Mouse (Mus musculus) layer of hippocampus, adult 2 months (tissue): ENCODE results near the gene Rgl1. TPM values are rescaled to one million over a fixed set of nuclear protein-coding genes. Genes with fewer than 3 reads are reported as not detected.

Experiments
- DNase-seq, 2 experiments: peaks; one replicate each; pipeline ENCODE4 v3.0.0; 2022; ENCODE audit warnings: low spot score in 2 of 2
- H3K27ac ChIP-seq: fragments of 200-600 bp; 2 replicates; pipeline ENCODE4 v1.8.1; 2022
- H3K4me3 ChIP-seq: fragments of 200-600 bp; 2 replicates; pipeline ENCODE4 v1.8.1; 2022; ENCODE audit warnings: mild to moderate bottlenecking
- CTCF ChIP-seq: fragments of 200-600 bp; conservative IDR thresholded peaks from 2 replicates; pipeline ENCODE4 v1.8.1; 2022; ENCODE audit warnings: antibody characterized with exemption, mild to moderate bottlenecking, moderate library complexity
- total RNA-seq, 2 experiments: library from RNA; stranded (reverse); gene quantifications; 2 replicates each; pipeline ENCODE4 v1.2.3; 2021

The Rgl1 gene
- total RNA-seq, 2 experiments from 2014 or later, result 126 TPM

- H3K4me3 ChIP-seq, result no peak overlapping the region
- peak; percentile 86 for TF ChIP-seq CTCF
- peak in 1 of 2 experiments; percentile 69 for DNase-seq
- H3K27ac ChIP-seq, result peak overlapping the region; percentile 72
Measured at GRCm38 (mm10) chr1:152520798-152521575, 245.2 kb downstream of the Rgl1 start.

- Histone ChIP-seq H3K4me3 (no peak overlapping the region), H3K27ac (no peak overlapping the region)
- no peak for DNase-seq
- TF ChIP-seq CTCF, result no peak
Measured at GRCm38 (mm10) chr1:152518971-152519370, 247.2 kb downstream of the Rgl1 start.

GRCm38 (mm10) chr1:152517057-152517570, 249.0 kb downstream of the Rgl1 start:
- no peak for DNase-seq
- no peak for TF ChIP-seq CTCF
- Histone ChIP-seq H3K4me3 (no peak overlapping the region), H3K27ac (no peak overlapping the region)

GRCm38 (mm10) chr1:152514256-152514655, 251.9 kb downstream of the Rgl1 start:
- H3K27ac ChIP-seq, result no peak overlapping the region
- H3K4me3 ChIP-seq, result no peak overlapping the region
- no peak for DNase-seq
- TF ChIP-seq CTCF, result no peak

- TF ChIP-seq CTCF, result peak; percentile 84
- peak in 1 of 2 experiments; percentile 44 for DNase-seq
- H3K27ac ChIP-seq, result no peak overlapping the region
Measured at GRCm38 (mm10) chr1:152511237-152511636, 254.9 kb downstream of the Rgl1 start.

GRCm38 (mm10) chr1:152508481-152509220, 257.5 kb downstream of the Rgl1 start:
- Histone ChIP-seq H3K4me3 (no peak overlapping the region), H3K27ac (no peak overlapping the region)
- TF ChIP-seq CTCF, result no peak
- DNase-seq, result no peak

More at GRCm38 (mm10) chr1:152511237-152511636, 254.9 kb downstream of the Rgl1 start:
- no peak overlapping the region for H3K4me3 ChIP-seq

GRCm38 (mm10) chr1:152506726-152507125, 259.4 kb downstream of the Rgl1 start:
- Histone ChIP-seq H3K27ac (no peak overlapping the region), H3K4me3 (no peak overlapping the region)
- TF ChIP-seq CTCF, result no peak
- no peak for DNase-seq

- TF ChIP-seq CTCF, result no peak
- Histone ChIP-seq H3K4me3 (no peak overlapping the region), H3K27ac (no peak overlapping the region)
- no peak for DNase-seq
Measured at GRCm38 (mm10) chr1:152506175-152506574, 260.0 kb downstream of the Rgl1 start.

GRCm38 (mm10) chr1:152499802-152500201, 266.3 kb downstream of the Rgl1 start:
- TF ChIP-seq CTCF, result no peak
- H3K4me3 ChIP-seq, result no peak overlapping the region

GRCm38 (mm10) chr1:152497581-152497980, 268.6 kb downstream of the Rgl1 start:
- Histone ChIP-seq H3K4me3 (no peak overlapping the region), H3K27ac (peak overlapping the region; percentile 73)
- no peak for TF ChIP-seq CTCF
- no peak for DNase-seq

More at GRCm38 (mm10) chr1:152499802-152500201, 266.3 kb downstream of the Rgl1 start:
- no peak overlapping the region for H3K27ac ChIP-seq
- DNase-seq, result no peak

- no peak overlapping the region for H3K4me3 ChIP-seq
- TF ChIP-seq CTCF, result no peak
- H3K27ac ChIP-seq, result peak overlapping the region; percentile 73; the same call in 1 of the 2 replicates
- DNase-seq, result no peak
Measured at GRCm38 (mm10) chr1:152496831-152497230, 269.3 kb downstream of the Rgl1 start.

- no peak for TF ChIP-seq CTCF
- Histone ChIP-seq H3K4me3 (no peak overlapping the region), H3K27ac (no peak overlapping the region)
- DNase-seq, result no peak
Measured at GRCm38 (mm10) chr1:152492258-152492657, 273.9 kb downstream of the Rgl1 start.

- DNase-seq, result no peak
- no peak for TF ChIP-seq CTCF
- Histone ChIP-seq H3K27ac (no peak overlapping the region), H3K4me3 (no peak overlapping the region)
Measured at GRCm38 (mm10) chr1:152490842-152491241, 275.3 kb downstream of the Rgl1 start.
